Mouse (Mus musculus): ENCODE measurements at regions not wholly inside any gene's neighbourhood (a gene's known extent, or its start where the extent isn't known, plus 50 kb on each side); places are given as distances from the start of the nearest gene placed in this dataset.

DNA sequence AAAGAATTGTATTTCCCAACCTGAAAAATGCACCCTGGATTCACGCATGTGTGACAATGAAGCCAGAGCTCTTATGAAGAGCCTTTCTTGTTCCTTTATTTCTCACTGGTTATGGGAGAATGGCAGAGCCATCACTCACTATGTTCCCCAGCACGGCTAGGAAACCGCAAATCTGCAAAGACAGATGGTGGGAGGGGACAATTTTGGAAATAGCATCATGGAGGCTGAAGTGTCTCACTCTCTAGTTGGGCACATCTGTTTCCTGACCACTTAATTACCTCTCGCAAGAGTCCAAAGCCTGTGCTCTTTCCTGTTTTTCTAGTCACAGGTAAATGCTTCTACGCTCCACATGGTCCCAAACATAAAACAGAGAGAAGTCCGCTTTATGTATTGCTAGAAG, 245.6 kb downstream of the Hivep2 start:
- Histone ChIP-seq H3K4me3 (ENCODE audit: low read length) (no peak overlapping the region), H3K4me2 (ENCODE audit: low read length) (no peak overlapping the region), H3K9me3 (ENCODE audit: control insufficient read depth, low read length) (no peaks in the 10 kb centered on the region), H3K27ac (ENCODE audit: low read depth, low read length) (no peak overlapping the region), H3K27me3 (replicated peaks; ENCODE audit: control insufficient read depth, insufficient read depth, low read length) (no peaks in the 10 kb centered on the region), H3K9ac (ENCODE audit: low read depth, low read length) (no peak overlapping the region), H3K36me3 (ENCODE audit: control insufficient read depth, insufficient read depth, low read length) (no peaks in the 10 kb centered on the region), H3K4me1 (ENCODE audit: control insufficient read depth, insufficient read depth, low read depth, low read length) (no peaks in the 10 kb centered on the region)
- ATAC-seq: no peak
- 78% methylated on average over 6 of the region's 6 CpGs for WGBS

DNA sequence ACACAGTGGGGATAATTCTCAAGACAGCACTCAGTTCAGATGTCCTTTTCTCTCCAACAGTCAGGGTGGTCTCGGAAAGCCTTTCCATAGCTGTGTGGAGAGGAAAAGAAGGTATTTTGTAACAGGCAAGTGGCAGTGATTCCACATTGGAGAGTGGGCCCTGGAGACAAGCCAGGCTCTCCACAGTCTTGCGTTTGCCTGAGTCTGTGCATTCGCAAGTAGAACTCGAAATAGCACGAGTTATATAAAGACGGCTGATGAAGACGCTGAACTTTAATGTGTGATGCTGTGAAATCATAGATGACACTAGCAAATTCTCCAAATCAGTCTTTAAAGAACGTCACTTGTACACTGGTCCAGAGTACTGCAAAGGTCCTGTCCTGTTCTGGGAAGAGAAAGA, 244.6 kb downstream of the Hivep2 start:
- Histone ChIP-seq H3K4me2 (ENCODE audit: low read length) (no peak overlapping the region), H3K27ac (ENCODE audit: low read depth, low read length) (no peak overlapping the region), H3K27me3 (replicated peaks; ENCODE audit: control insufficient read depth, insufficient read depth, low read length) (no peaks in the 10 kb centered on the region), H3K4me1 (ENCODE audit: control insufficient read depth, insufficient read depth, low read depth, low read length) (no peaks in the 10 kb centered on the region), H3K9me3 (ENCODE audit: control insufficient read depth, low read length) (no peaks in the 10 kb centered on the region), H3K9ac (ENCODE audit: low read depth, low read length) (no peak overlapping the region), H3K4me3 (ENCODE audit: low read length) (no peak overlapping the region), H3K36me3 (ENCODE audit: control insufficient read depth, insufficient read depth, low read length) (no peaks in the 10 kb centered on the region)
- WGBS: 93% methylated on average over 8 of the region's 8 CpGs
- no peak for ATAC-seq

DNA sequence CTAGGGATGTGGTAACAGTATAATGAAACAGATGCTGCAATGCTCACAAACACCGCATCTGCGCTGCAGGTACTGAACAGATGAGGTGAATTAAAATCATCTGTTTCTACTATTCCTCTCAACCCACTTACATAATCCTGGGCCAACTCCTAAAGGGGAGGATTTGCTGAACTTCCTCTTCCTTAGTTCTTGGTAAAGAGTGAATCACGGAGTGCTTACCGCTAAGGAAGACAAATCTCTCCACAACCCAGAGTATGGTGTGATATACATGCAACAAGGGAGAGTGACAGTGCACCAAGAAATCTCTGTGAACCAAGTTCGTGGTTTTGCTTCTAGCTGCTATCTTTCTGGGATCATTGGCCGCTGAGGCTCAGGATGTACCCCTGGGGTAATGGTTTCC, 244.2 kb downstream of the Hivep2 start:
- Histone ChIP-seq H3K4me3 (ENCODE audit: low read length) (no peak overlapping the region), H3K27me3 (replicated peaks; ENCODE audit: control insufficient read depth, insufficient read depth, low read length) (no peaks in the 10 kb centered on the region), H3K27ac (ENCODE audit: low read depth, low read length) (no peak overlapping the region), H3K9me3 (ENCODE audit: control insufficient read depth, low read length) (no peaks in the 10 kb centered on the region), H3K4me1 (ENCODE audit: control insufficient read depth, insufficient read depth, low read depth, low read length) (no peaks in the 10 kb centered on the region), H3K36me3 (ENCODE audit: control insufficient read depth, insufficient read depth, low read length) (no peaks in the 10 kb centered on the region), H3K4me2 (ENCODE audit: low read length) (no peak overlapping the region), H3K9ac (ENCODE audit: low read depth, low read length) (no peak overlapping the region)
- ATAC-seq: no peak
- WGBS: 84% methylated on average over 6 of the region's 6 CpGs

DNA sequence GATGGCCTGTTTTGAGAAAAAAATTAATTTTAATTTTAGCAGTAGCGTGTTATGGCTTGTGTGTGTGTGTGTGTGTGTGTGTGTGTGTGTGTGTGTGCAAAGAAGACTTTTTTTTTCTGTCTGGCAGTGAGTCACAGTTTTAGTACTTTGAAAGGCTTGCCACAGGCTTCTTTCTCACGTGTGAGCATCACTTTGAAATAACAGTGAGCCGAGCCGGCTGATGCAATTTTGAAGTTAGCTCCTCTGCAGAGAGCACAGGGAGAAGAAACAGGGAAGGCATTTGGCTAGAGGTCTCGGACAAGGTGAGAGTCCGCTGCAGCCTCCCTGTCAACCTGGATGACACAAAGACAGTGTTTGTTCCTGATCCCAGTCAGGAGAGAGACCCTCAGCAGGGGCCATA, 242.3 kb downstream of the Hivep2 start:
- no peaks in the 10 kb centered on the region for H3K36me3 ChIP-seq (ENCODE audit: control insufficient read depth, insufficient read depth, low read length)
- H3K27me3 ChIP-seq (replicated peaks; ENCODE audit: control insufficient read depth, insufficient read depth, low read length): no peaks in the 10 kb centered on the region
- H3K4me3 ChIP-seq (ENCODE audit: low read length): no peak overlapping the region
- no peak overlapping the region for H3K9ac ChIP-seq (ENCODE audit: low read depth, low read length)
- no peaks in the 10 kb centered on the region for H3K4me1 ChIP-seq (ENCODE audit: control insufficient read depth, insufficient read depth, low read depth, low read length)
- 72% methylated on average over 6 of the region's 6 CpGs for WGBS
- ATAC-seq: no peak
- no peak overlapping the region for H3K4me2 ChIP-seq (ENCODE audit: low read length)
- H3K27ac ChIP-seq (ENCODE audit: low read depth, low read length): no peak overlapping the region
- no peaks in the 10 kb centered on the region for H3K9me3 ChIP-seq (ENCODE audit: control insufficient read depth, low read length)

DNA sequence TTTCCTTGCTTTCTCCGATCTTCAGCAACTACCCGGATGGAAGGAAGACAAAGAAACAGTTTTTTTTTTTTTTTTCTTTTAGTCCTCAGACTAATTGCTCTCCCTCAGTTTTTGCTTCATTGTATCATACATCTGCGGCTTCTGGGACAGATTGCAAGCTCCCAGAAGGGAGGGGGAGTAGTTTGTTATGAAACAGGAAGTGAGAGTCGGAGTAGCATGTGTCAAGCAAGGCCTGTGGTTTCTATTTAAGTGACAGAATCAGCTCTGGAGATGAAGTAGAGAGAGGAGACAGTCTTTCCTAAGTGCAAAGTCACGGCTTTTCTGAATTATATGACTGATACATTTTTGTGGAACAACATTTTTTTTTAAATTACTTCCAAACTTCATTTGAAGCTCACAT, 241.7 kb downstream of the Hivep2 start:
- no peak overlapping the region for H3K4me2 ChIP-seq (ENCODE audit: low read length)
- no peaks in the 10 kb centered on the region for H3K36me3 ChIP-seq (ENCODE audit: control insufficient read depth, insufficient read depth, low read length)
- H3K4me1 ChIP-seq (ENCODE audit: control insufficient read depth, insufficient read depth, low read depth, low read length): no peaks in the 10 kb centered on the region
- no peaks in the 10 kb centered on the region for H3K27me3 ChIP-seq (replicated peaks; ENCODE audit: control insufficient read depth, insufficient read depth, low read length)
- 58% methylated on average over 5 of the region's 5 CpGs for WGBS
- no peaks in the 10 kb centered on the region for H3K9me3 ChIP-seq (ENCODE audit: control insufficient read depth, low read length)
- no peak overlapping the region for H3K27ac ChIP-seq (ENCODE audit: low read depth, low read length)
- no peak overlapping the region for H3K4me3 ChIP-seq (ENCODE audit: low read length)
- no peak overlapping the region for H3K9ac ChIP-seq (ENCODE audit: low read depth, low read length)
- ATAC-seq: no peak

DNA sequence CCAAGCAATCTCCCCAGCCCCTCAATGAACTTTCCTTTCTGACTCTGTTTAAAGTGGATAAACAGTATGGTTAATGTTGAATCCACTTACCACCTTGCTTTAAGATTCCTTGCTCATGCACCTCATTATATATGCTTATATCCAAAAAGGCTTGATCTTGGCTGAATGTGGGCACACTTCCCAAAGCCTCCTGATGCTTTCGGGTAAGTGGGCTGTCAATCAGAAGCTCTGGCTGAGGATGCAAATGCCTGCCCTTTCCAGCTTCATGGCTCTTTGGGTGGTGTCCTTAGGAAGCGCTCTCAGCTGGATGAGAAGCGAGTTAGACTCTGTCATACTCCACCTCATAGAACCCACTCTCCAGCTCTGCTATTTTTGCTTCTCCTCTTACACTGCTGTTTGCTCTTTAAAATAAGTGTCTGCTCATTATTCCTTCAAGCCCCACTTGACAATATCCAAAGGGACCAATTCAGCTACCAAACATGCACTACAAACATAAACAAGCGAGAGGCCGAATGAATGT, 241.2 kb downstream of the Hivep2 start:
- Histone ChIP-seq H3K36me3 (ENCODE audit: control insufficient read depth, insufficient read depth, low read length) (no peaks in the 10 kb centered on the region), H3K27me3 (replicated peaks; ENCODE audit: control insufficient read depth, insufficient read depth, low read length) (no peaks in the 10 kb centered on the region), H3K9me3 (ENCODE audit: control insufficient read depth, low read length) (no peaks in the 10 kb centered on the region), H3K9ac (ENCODE audit: low read depth, low read length) (no peak overlapping the region), H3K27ac (ENCODE audit: low read depth, low read length) (no peak overlapping the region), H3K4me3 (ENCODE audit: low read length) (no peak overlapping the region), H3K4me2 (ENCODE audit: low read length) (no peak overlapping the region), H3K4me1 (ENCODE audit: control insufficient read depth, insufficient read depth, low read depth, low read length) (no peaks in the 10 kb centered on the region)
- 59% methylated on average over 5 of the region's 5 CpGs for WGBS
- ATAC-seq: peak; percentile 30; the same call in 1 of the 2 replicates
